Mouse (Mus musculus) CH12F3 (cell line): ENCODE data around the gene Gm10722.
"Not testable (repeated sequence)": the region's sequence is repeated elsewhere in the genome, so short reads cannot be mapped to it uniquely, and the experiment has no call there.

Source experiments
- in situ Hi-C: fragments of 300-500 bp; cut with MboI; formaldehyde crosslinking; loops from 2 replicates; pipeline ENCODE4 v1.14.3; 2020; ENCODE audit warnings: low sequenced_read_pairs

Gm10722 gene

DNA sequence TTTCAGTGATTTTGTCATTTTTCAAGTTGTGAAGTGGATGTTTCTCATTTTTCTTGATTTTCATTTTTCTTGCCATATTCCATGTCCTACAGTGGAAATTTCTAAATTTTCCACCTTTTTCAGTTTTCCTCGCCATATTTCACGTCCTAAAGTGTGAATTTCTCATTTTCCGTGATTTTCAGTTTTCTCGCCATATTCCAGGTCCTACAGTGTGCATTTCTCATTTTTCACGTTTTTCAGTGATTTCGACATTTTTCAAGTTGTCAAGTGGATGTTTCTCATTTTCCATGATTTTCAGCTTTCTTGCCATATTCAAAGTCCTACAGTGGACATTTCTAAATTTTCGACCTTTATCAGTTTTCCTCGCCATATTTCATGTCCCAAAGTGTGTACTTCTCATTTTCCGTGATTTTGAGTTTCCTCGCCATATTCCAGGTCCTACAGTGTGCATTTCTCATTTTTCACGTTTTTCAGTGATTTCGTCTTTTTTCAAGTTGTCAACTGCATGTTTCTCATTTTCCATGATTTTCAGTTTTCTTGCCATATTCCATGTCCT, 24.3 kb downstream of the Gm10722 start, which contains the start of gene Gm10717:
TSS of gene Gm10717 (plus strand) at position 506 of the 556 bp plus-strand sequence.
- in situ Hi-C loops = not testable (repeated sequence)

DNA sequence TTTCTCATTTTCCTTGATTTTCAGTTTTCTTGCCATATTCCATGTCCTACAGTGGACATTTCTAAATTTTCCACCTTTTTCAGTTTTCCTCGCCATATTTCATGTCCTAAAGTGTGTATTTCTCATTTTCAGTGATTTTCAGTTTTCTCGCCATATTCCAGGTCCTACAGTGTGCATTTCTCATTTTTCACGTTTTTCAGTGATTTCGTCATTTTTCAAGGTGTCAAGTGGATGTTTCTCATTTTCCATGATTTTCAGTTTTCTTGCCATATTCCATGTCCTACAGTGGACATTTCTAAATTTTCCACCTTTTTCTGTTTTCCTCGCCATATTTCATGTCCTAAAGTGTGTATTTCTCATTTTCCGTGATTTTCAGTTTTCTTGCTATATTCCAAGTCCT, 24.9 kb downstream of the Gm10722 start:
- in situ Hi-C loops = not testable (repeated sequence)

DNA sequence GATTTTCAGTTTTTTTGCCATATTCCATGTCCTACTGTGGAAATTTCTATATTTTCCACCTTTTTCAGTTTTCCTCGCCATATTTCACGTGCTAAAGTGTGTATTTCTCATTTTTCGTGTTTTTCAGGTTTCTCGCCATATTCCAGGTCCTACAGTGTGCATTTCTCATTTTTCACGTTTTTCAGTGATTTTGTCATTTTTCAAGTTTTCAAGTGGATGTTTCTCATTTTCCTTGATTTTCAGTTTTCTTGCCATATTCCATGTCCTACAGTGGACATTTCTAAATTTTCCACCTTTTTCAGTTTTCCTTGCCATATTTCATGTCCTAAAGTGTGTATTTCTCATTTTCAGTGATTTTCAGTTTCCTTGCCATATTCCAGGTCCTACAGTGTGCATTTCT, 25.4 kb downstream of the Gm10722 start:
- in situ Hi-C loops = not testable (repeated sequence)

DNA sequence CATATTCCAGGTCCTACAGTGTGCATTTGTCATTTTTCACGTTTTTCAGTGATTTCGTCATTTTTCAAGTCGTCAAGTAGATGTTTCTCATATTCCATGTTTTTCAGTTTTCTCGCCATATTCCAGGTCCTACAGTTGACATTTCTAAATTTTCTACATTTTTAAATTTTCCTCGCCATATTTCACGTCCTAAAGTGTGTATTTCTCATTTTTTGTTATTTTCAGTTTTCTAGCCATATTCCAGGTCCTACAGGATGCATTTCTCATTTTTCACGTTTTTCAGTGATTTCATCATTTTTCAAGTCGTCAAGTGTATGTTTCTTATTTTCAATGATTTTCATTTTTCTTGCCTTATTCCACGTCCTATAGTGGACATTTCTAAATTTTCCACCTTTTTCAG, 26.0 kb downstream of the Gm10722 start:
- in situ Hi-C loops = not testable (repeated sequence)

DNA sequence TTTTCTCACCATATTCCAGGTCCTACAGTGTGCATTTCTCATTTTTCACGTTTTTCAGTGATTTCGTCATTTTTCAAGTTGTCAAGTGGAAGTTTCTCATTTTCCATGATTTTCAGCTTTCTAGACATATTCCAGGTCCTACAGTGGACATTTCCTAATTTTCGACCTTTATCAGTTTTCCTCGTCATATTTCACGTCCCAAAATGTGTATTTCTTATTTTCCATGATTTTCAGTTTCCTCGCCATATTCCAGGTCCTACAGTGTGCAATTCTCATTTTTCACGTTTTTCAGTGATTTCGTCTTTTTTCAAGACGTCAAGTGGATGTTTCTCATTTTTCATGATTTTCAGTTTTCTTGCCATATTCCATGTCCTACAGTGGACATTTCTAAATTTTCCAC, 26.5 kb downstream of the Gm10722 start:
- in situ Hi-C loops = not testable (repeated sequence)

DNA sequence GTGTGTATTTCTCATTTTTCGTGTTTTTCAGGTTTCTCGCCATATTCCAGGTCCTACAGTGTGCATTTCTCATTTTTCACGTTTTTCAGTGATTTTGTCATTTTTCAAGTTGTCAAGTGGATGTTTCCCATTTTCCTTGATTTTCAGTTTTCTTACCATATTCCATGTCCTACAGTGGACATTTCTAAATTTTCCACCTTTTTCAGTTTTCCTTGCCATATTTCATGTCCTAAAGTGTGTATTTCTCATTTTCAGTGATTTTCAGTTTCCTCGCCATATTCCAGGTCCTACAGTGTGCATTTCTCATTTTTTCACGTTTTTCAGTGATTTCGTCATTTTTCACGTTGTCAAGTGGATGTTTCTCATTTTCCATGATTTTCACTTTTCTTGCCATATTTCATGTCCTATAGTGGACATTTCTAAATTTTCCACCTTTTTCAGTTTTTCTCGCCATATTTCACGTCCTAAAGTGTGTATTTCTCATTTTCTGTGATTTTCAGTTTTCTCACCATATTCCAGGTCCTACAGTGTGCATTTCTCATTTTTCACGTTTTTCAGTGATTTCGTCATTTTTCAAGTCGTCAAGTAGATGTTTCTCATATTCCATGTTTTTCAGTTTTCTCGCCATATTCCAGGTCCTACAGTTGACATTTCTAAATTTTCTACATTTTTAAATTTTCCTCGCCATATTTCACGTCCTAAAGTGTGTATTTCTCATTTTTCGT, 28.7 kb downstream of the Gm10722 start:
- in situ Hi-C loops = not testable (repeated sequence)

DNA sequence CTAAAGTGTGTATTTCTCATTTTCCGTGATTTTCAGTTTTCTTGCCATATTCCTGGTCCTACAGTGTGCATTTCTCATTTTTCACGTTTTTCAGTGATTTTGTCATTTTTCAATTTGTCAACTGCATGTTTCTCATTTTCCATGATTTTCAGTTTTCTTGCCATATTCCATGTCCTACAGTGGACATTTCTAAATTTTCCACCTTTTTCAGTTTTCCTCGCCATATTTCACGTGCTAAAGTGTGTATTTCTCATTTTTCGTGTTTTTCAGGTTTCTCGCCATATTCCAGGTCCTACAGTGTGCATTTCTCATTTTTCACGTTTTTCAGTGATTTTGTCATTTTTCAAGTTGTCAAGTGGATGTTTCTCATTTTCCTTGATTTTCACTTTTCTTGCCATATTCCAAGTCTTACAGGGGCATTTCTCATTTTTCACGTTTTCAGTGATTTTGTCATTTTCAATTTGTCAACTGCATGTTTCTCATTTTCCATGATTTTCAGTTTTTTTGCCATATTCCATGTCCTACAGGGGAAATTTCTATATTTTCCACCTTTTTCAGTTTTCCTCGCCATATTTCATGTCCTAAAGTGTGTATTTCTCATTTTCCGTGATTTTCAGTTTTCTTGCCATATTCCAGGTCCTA, 30.1 kb downstream of the Gm10722 start:
- in situ Hi-C loops = not testable (repeated sequence)

DNA sequence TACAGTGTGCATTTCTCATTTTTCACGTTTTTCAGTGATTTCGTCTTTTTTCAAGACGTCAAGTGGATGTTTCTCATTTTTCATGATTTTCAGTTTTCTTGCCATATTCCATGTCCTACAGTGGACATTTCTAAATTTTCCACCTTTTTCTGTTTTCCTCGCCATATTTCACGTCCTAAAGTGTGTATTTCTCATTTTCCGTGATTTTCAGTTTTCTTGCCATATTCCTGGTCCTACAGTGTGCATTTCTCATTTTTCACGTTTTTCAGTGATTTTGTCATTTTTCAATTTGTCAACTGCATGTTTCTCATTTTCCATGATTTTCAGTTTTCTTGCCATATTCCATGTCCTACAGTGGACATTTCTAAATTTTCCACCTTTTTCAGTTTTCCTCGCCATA, 33.6 kb downstream of the Gm10722 start, which contains the start of gene Gm17535:
TSS of gene Gm17535 (plus strand) at position 301 of the 400 bp plus-strand sequence.
- in situ Hi-C loops = not testable (repeated sequence)

DNA sequence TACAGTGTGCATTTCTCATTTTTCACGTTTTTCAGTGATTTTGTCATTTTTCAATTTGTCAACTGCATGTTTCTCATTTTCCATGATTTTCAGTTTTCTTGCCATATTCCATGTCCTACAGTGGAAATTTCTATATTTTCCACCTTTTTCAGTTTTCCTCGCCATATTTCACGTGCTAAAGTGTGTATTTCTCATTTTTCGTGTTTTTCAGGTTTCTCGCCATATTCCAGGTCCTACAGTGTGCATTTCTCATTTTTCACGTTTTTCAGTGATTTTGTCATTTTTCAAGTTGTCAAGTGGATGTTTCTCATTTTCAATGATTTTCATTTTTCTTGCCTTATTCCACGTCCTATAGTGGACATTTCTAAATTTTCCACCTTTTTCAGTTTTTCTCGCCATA, 35.9 kb downstream of the Gm10722 start, which contains the start of gene Gm10715:
TSS of gene Gm10715 (plus strand) at position 301 of the 400 bp plus-strand sequence.
- in situ Hi-C loops = not testable (repeated sequence)

DNA sequence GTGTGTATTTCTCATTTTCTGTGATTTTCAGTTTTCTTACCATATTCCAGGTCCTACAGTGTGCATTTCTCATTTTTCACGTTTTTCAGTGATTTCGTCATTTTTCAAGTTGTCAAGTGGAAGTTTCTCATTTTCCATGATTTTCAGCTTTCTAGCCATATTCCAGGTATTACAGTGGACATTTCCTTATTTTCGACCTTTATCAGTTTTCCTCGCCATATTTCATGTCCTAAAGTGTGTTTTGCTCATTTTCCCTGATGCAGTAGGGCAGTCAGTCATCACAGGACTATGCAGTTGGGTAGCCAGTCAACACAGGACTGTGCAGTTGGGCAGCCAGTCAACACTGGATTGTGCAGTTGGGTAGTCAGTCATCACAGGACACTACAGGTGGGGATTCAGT, 37.4 kb downstream of the Gm10722 start:
- in situ Hi-C loops = not testable (repeated sequence)
